Mouse (Mus musculus) thymus, adult 2 months (tissue): ENCODE results near the gene 1190002N15Rik. TPM values are rescaled to one million over a fixed set of nuclear protein-coding genes. Genes with fewer than 3 reads are reported as not detected.

Experiments used
- DNase-seq: peaks from one replicate; pipeline ENCODE4 v3.0.0; 2021
- H3K27ac ChIP-seq: fragments of 200-500 bp; 2 replicates; pipeline ENCODE4 v1.5.1; 2012; ENCODE audit warnings: low read length, control low read depth; ENCODE audit not compliant: control insufficient read depth, insufficient read depth
- H3K27me3 ChIP-seq: fragments of 200-500 bp; 2 replicates; pipeline ENCODE4 v1.6.1; 2012; ENCODE audit warnings: mild to moderate bottlenecking, low read length, moderate library complexity, mixed read lengths; ENCODE audit not compliant: control insufficient read depth, insufficient read depth
- H3K36me3 ChIP-seq: fragments of 200-500 bp; 2 replicates; pipeline ENCODE4 v1.6.1; 2012; ENCODE audit warnings: mild to moderate bottlenecking, low read length, moderate library complexity; ENCODE audit not compliant: control insufficient read depth, insufficient read depth
- H3K4me1 ChIP-seq: fragments of 200-500 bp; replicated peaks from 2 replicates; pipeline ENCODE4 v1.6.1; 2012; ENCODE audit warnings: low read length; ENCODE audit not compliant: control insufficient read depth, insufficient read depth
- H3K4me3 ChIP-seq: fragments of 200-500 bp; 2 replicates; pipeline ENCODE4 v1.5.1; 2012; ENCODE audit warnings: mild to moderate bottlenecking, low read length, control low read depth, moderate library complexity; ENCODE audit not compliant: control insufficient read depth, insufficient read depth
- CTCF ChIP-seq: fragments of 200-500 bp; IDR thresholded peaks from 2 replicates; pipeline ENCODE4 v1.5.1; 2012; ENCODE audit warnings: mild to moderate bottlenecking, control low read depth, low read length, moderate library complexity, borderline replicate concordance; ENCODE audit not compliant: control insufficient read depth, poor library complexity, insufficient read depth; ENCODE audit errors: extremely low read depth
- POLR2A ChIP-seq: fragments of 200-500 bp; IDR thresholded peaks from 2 replicates; pipeline ENCODE4 v1.6.1; 2012; ENCODE audit warnings: mild to moderate bottlenecking, low read length, control low read depth, moderate library complexity; ENCODE audit not compliant: control insufficient read depth, poor library complexity, insufficient read depth; ENCODE audit errors: extremely low read depth
- WGBS: fragments of 180-500 bp; shearing (Covaris S2); methylation state at CpG from one replicate; pipeline ENCODE4 v1.1.7; 2018; 5-methylcytosine and 5-hydroxymethylcytosine counted together
- polyA plus RNA-seq: library from polyadenylated mRNA; depleted of rRNA; stranded (reverse); fragments of >200 nt; gene quantifications from 2 replicates; pipeline ENCODE4 v1.2.3, GENCODE M21; 2012

The 1190002N15Rik gene
- polyA plus RNA-seq, 1 experiment, result 22.4 TPM

- Histone ChIP-seq H3K4me1 (no peaks in the 10 kb centered on the region), H3K27me3 (no peaks in the 10 kb centered on the region), H3K36me3 (no peaks in the 10 kb centered on the region), H3K4me3 (no peak overlapping the region), H3K27ac (no peak overlapping the region)
- TF ChIP-seq POLR2A (no peak), CTCF (no peak)
- no peak for DNase-seq
- WGBS, result 36% methylated on average over 9 of the region's 9 CpGs
Measured at GRCm38 (mm10) chr9:94491467-94491866, 46.4 kb downstream of the 1190002N15Rik start.

GRCm38 (mm10) chr9:94487976-94488375, 49.9 kb downstream of the 1190002N15Rik start:
- TF ChIP-seq CTCF (no peak), POLR2A (no peak)
- H3K27ac ChIP-seq, result no peak overlapping the region
- WGBS, result 89% methylated on average over 2 of the region's 2 CpGs
- no peak for DNase-seq
- H3K27me3 ChIP-seq, result no peaks in the 10 kb centered on the region
- H3K4me1 ChIP-seq, result no peaks in the 10 kb centered on the region
- no peak overlapping the region for H3K4me3 ChIP-seq
- no peaks in the 10 kb centered on the region for H3K36me3 ChIP-seq

GRCm38 (mm10) chr9:94483291-94483879, 54.5 kb downstream of the 1190002N15Rik start:
- no peaks in the 10 kb centered on the region for H3K4me1 ChIP-seq
- no peaks in the 10 kb centered on the region for H3K36me3 ChIP-seq
- TF ChIP-seq CTCF (no peak), POLR2A (no peak)
- H3K27ac ChIP-seq, result no peak overlapping the region
- 89% methylated on average over 6 of the region's 6 CpGs for WGBS
- no peak for DNase-seq
- no peaks in the 10 kb centered on the region for H3K27me3 ChIP-seq
- H3K4me3 ChIP-seq, result no peak overlapping the region

- H3K36me3 ChIP-seq, result no peaks in the 10 kb centered on the region
- H3K27me3 ChIP-seq, result no peaks in the 10 kb centered on the region
- no peaks in the 10 kb centered on the region for H3K4me1 ChIP-seq
- no peak overlapping the region for H3K4me3 ChIP-seq
- TF ChIP-seq POLR2A (no peak), CTCF (no peak)
- WGBS, result 95% methylated on average over 10 of the region's 10 CpGs
- H3K27ac ChIP-seq, result no peak overlapping the region
- DNase-seq, result no peak
Measured at GRCm38 (mm10) chr9:94482215-94482975, 55.5 kb downstream of the 1190002N15Rik start.

- 84% methylated on average over 16 of the region's 16 CpGs for WGBS
- TF ChIP-seq CTCF (no peak), POLR2A (no peak)
- no peak overlapping the region for H3K4me3 ChIP-seq
Measured at GRCm38 (mm10) chr9:94481057-94481456, 56.8 kb downstream of the 1190002N15Rik start.

GRCm38 (mm10) chr9:94479382-94479781, 58.5 kb downstream of the 1190002N15Rik start:
- no peaks in the 10 kb centered on the region for H3K4me1 ChIP-seq
- DNase-seq, result no peak
- no peaks in the 10 kb centered on the region for H3K27me3 ChIP-seq
- no peaks in the 10 kb centered on the region for H3K36me3 ChIP-seq
- TF ChIP-seq POLR2A, result no peak
- TF ChIP-seq CTCF, result no peak
- WGBS, result 94% methylated on average over 6 of the region's 6 CpGs
- no peak overlapping the region for H3K27ac ChIP-seq
- no peak overlapping the region for H3K4me3 ChIP-seq

More at GRCm38 (mm10) chr9:94481057-94481456, 56.8 kb downstream of the 1190002N15Rik start:
- H3K4me1 ChIP-seq, result no peaks in the 10 kb centered on the region
- no peaks in the 10 kb centered on the region for H3K27me3 ChIP-seq
- no peak for DNase-seq
- no peak overlapping the region for H3K27ac ChIP-seq
- H3K36me3 ChIP-seq, result no peaks in the 10 kb centered on the region
